Comparison of ENCODE assay signal across 8 mouse cellular contexts in genomic region chr8:74980711-74981062, GRCm38 (mm10). TPM values are rescaled to one million over a fixed set of nuclear protein-coding genes. Genes with fewer than 3 reads are reported as not detected.
A peak's percentile ranks its signal among the peaks of the same experiment; 100 is the strongest.
DNase-seq lines count a peak whose midpoint lies in the region; ATAC-seq lines count a peak whose summit lies in the region.

No protein-coding gene starts in this region.

- no peaks in the 10 kb centered on the region for H3K27me3 ChIP-seq in embryonic facial prominence, embryonic 10.5 days (replicated peaks; ENCODE audit: low read depth, poor library complexity, severe bottlenecking)
- no peaks in the 10 kb centered on the region for H3K27me3 ChIP-seq in midbrain, embryonic 12.5 days

- no peak overlapping the region for H3K9ac ChIP-seq in midbrain, embryonic 12.5 days (replicated peaks)

- 3% methylated on average over 5 of the region's 5 CpGs for WGBS in embryonic facial prominence, embryonic 10.5 days
- WGBS in midbrain, embryonic 12.5 days, result 2% methylated on average over 5 of the region's 5 CpGs

- H3K4me3 ChIP-seq in embryonic facial prominence, embryonic 10.5 days, result no peak overlapping the region
- H3K4me3 ChIP-seq in midbrain, embryonic 12.5 days, result no peak overlapping the region

- intact Hi-C loops in heart, postnatal 25 days (cut with DNase I), result no loop called here
- intact Hi-C loops in left cerebral cortex, postnatal 25 days (cut with DNase I), result no loop called here

- H3K4me1 ChIP-seq in embryonic facial prominence, embryonic 10.5 days, result no peaks in the 10 kb centered on the region
- H3K4me1 ChIP-seq in midbrain, embryonic 12.5 days, result no peaks in the 10 kb centered on the region

- no peak overlapping the region for H3K4me2 ChIP-seq in midbrain, embryonic 12.5 days (replicated peaks)

- H3K36me3 ChIP-seq in embryonic facial prominence, embryonic 10.5 days (replicated peaks), result no peaks in the 10 kb centered on the region
- no peaks in the 10 kb centered on the region for H3K36me3 ChIP-seq in midbrain, embryonic 12.5 days

- ATAC-seq in midbrain, embryonic 12.5 days (ENCODE audit: low FRiP score, low read depth), result 0 out of 2 replicates have a peak, but pooled peaks have one; percentile 42

- peak; percentile 17 to 65 for DNase-seq in heart, adult 18-20 months
- no peak for DNase-seq in heart, postnatal 25 days (ENCODE audit: low spot score)
- DNase-seq in adrenal gland, adult 2 months, result peak; percentile 36
- DNase-seq in embryonic facial prominence, embryonic 10.5 days (ENCODE audit: low spot score), result peak; percentile 72
- DNase-seq in induced T-regulatory cell, adult 2 months (ENCODE audit: low read depth), result peak; percentile 78
- peak; percentile 61 to 65 for DNase-seq in left cerebral cortex, postnatal 25 days (ENCODE audit: low spot score in 2 of 2)
- peak; percentile 33 to 75 for DNase-seq in spleen, postnatal 10 days (ENCODE audit: low spot score in 2 of 2)

- H3K27ac ChIP-seq in embryonic facial prominence, embryonic 10.5 days (replicated peaks), result no peak overlapping the region
- H3K27ac ChIP-seq in midbrain, embryonic 12.5 days (replicated peaks), result no peak overlapping the region

- H3K9me3 ChIP-seq in embryonic facial prominence, embryonic 10.5 days, result no peaks in the 10 kb centered on the region
- no peaks in the 10 kb centered on the region for H3K9me3 ChIP-seq in midbrain, embryonic 12.5 days

RNA-seq across cellular contexts. Expression of gene Hmgxb4, which starts 12.5 kb away (rescaled TPM):
- 10 to 100 TPM; 10.1 to 10.6 TPM for total RNA-seq in heart, adult 18-20 months (2021)
- 10 to 100 TPM; 12.4 to 16.3 TPM for total RNA-seq in heart, postnatal 25 days (2021)
- 10 to 100 TPM; 21.3 to 21.7 TPM for total RNA-seq in adrenal gland, adult 2 months (2021)
- polyA plus RNA-seq in adrenal gland, adult 2 months (2012; rRNA removed), result 7.9 and 8.8 TPM in 2 replicates
- 46.3 and 46.4 TPM in 2 replicates for polyA plus RNA-seq in embryonic facial prominence, embryonic 10.5 days (2016; fragmentation: Nextera tagmentation; extraction: Ambion mirVana)
- total RNA-seq in left cerebral cortex, postnatal 25 days (2021), result 10 to 100 TPM; 22.1 to 31.0 TPM
- 41.8 and 47.9 TPM in 2 replicates for polyA plus RNA-seq in midbrain, embryonic 12.5 days (2016; fragmentation: Nextera tagmentation; extraction: Ambion mirVana)

RNA-seq across cellular contexts. Expression of gene Tom1, which starts 52.8 kb away (rescaled TPM):
- 10 to 100 TPM; 57.9 to 63.7 TPM for total RNA-seq in heart, adult 18-20 months (2021)
- 10 to 100 TPM; 56.2 to 63.1 TPM for total RNA-seq in heart, postnatal 25 days (2021)
- total RNA-seq in adrenal gland, adult 2 months (2021), result 10 to 100 TPM; 42.6 to 55.1 TPM
- 28.4 and 38.7 TPM in 2 replicates for polyA plus RNA-seq in adrenal gland, adult 2 months (2012; rRNA removed)
- polyA plus RNA-seq in embryonic facial prominence, embryonic 10.5 days (2016; fragmentation: Nextera tagmentation; extraction: Ambion mirVana), result 32.0 and 32.3 TPM in 2 replicates
- 10 to 100 TPM; 37.6 to 38.6 TPM for total RNA-seq in left cerebral cortex, postnatal 25 days (2021)
- polyA plus RNA-seq in midbrain, embryonic 12.5 days (2016; fragmentation: Nextera tagmentation; extraction: Ambion mirVana), result 25.6 and 26.5 TPM in 2 replicates
